Mouse (Mus musculus) G1E (cell line): Measurements from ENCODE around the gene Acox3. TPM values are rescaled to one million over a fixed set of nuclear protein-coding genes. Genes with fewer than 3 reads are reported as not detected.

ENCODE experiments used
- ATAC-seq: 2 replicates; pipeline ENCODE4 v1.8.0; 2016; ENCODE audit warnings: mild to moderate bottlenecking; ENCODE audit not compliant: insufficient number of reproducible peaks, poor library complexity, low FRiP score, severe bottlenecking; ENCODE audit errors: extremely low read depth
- DNase-seq: peaks from one replicate; pipeline ENCODE4 v3.0.0; 2012; ENCODE audit warnings: low spot score
- H3K27me3 ChIP-seq: 2 replicates; pipeline ENCODE4 v1.6.1; 2012; ENCODE audit warnings: mild to moderate bottlenecking, low read length, inconsistent platforms; ENCODE audit not compliant: insufficient read depth
- H3K36me3 ChIP-seq: replicated peaks from 2 replicates; pipeline ENCODE3; 2012; ENCODE audit warnings: mild to moderate bottlenecking, inconsistent platforms
- H3K4me1 ChIP-seq: 2 replicates; pipeline ENCODE4 v1.6.1; 2012; ENCODE audit warnings: low read depth, low read length, inconsistent platforms, mixed read lengths; ENCODE audit not compliant: insufficient read depth
- H3K4me3 ChIP-seq: 2 replicates; pipeline ENCODE4 v1.5.1; 2012; ENCODE audit warnings: low read depth, mild to moderate bottlenecking, inconsistent platforms, low read length, moderate library complexity, mixed read lengths
- H3K9me3 ChIP-seq: replicated peaks from 2 replicates; pipeline ENCODE4 v1.6.1; 2012; ENCODE audit warnings: inconsistent platforms
- CTCF ChIP-seq: IDR thresholded peaks from 2 replicates; pipeline ENCODE4 v1.5.1; 2012; ENCODE audit warnings: low read depth, low read length, inconsistent platforms, mixed read lengths
- GATA1 ChIP-seq: IDR thresholded peaks from 2 replicates; pipeline ENCODE4 v1.6.1; 2012; ENCODE audit warnings: borderline replicate concordance, low read length, inconsistent platforms, mixed read lengths
- GATA2 ChIP-seq: IDR thresholded peaks from 2 replicates; pipeline ENCODE4 v1.6.1; 2012; ENCODE audit warnings: low read depth, low read length, inconsistent platforms, borderline replicate concordance
- POLR2AphosphoS5 ChIP-seq: IDR thresholded peaks from 2 replicates; pipeline ENCODE4 v1.6.1; 2012; ENCODE audit warnings: low read depth, low read length, inconsistent platforms; ENCODE audit not compliant: insufficient replicate concordance
- TAL1 ChIP-seq: conservative IDR thresholded peaks from 2 replicates; pipeline ENCODE4 v1.6.1; 2012; ENCODE audit warnings: low read depth, low read length, inconsistent platforms, mixed read lengths
- polyA plus RNA-seq: library from polyadenylated mRNA; stranded (reverse); fragments of >175 nt; gene quantifications from 2 replicates; pipeline ENCODE4 v1.2.3, GENCODE M21; 2012
- total RNA-seq, 2 experiments: library from RNA; stranded (forward) in 1 of 2; stranded (reverse) in 1 of 2; fragments of 200-1000 nt in 1 of 2; fragments of >200 nt in 1 of 2; fragmentation: Nextera tagmentation in 1 of 2; gene quantifications; 2 replicates each; pipeline ENCODE4 v1.2.3; 2014 to 2017

Gene Acox3
- total and polyA plus RNA-seq, 3 experiments = 8.5 to 51.8 (median 41.2) TPM

GRCm38 (mm10) chr5:35559447-35559846, 23.4 kb upstream of the Acox3 start:
- Histone ChIP-seq H3K36me3 (peaks cover 95% of the 10 kb centered on the region), H3K9me3 (no peaks in the 10 kb centered on the region), H3K4me1 (peaks cover 94% of the 10 kb centered on the region), H3K4me3 (peak overlapping the region; percentile 7; the same call in 1 of the 2 replicates), H3K27me3 (no peaks in the 10 kb centered on the region)
- DNase-seq (peak; percentile 77), ATAC-seq (peak; percentile 72)
- peak; percentile 62 for TF ChIP-seq TAL1
- TF ChIP-seq GATA1 = no peak

DNA sequence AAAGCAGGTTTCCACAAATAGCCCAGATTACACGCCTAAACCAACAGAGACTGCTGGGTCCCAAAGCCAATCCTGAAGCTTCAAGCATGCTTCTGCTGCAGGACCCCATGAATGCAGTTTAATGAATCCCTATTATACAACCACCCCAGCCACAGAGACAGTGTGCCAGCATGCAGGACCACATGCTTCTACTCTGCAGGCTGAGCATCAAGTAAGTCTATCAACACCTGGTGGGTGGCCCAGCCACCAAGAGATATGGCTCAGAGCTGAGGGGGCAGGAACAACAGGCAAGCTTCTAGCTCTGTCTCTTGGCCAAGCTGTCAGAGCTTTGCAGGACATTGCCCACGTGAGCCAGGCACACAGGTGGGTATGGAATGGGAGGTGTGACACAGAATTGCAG, 20.2 kb upstream of the Acox3 start:
- no peak overlapping the region for H3K4me3 ChIP-seq
- no peaks in the 10 kb centered on the region for H3K9me3 ChIP-seq
- ATAC-seq = no peak
- no peaks in the 10 kb centered on the region for H3K27me3 ChIP-seq
- TF ChIP-seq CTCF (no peak), GATA1 (no peak)
- no peak for DNase-seq
- H3K36me3 ChIP-seq = peaks cover 96% of the 10 kb centered on the region
- peaks cover 66% of the 10 kb centered on the region for H3K4me1 ChIP-seq

DNA sequence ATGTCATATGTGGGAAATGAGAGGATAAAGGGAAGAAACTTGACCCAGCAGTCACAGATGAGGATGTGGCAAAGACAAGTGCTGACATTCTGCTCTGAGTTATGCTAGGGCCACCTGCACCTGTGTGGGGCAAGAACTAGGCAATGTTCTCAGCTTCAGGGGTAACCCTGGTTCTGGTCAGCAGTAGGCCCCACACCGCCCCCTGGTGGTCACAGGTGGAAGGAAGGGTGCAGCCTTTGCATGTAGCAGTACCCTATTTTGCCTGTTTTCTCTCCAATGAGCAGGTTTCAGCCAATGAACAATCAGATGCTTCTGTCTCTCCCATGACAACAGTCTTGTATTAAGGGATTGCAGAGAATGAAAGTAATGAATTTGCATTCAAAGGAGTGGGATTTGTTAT, 19.4 kb upstream of the Acox3 start:
- Histone ChIP-seq H3K9me3 (no peaks in the 10 kb centered on the region), H3K4me3 (no peak overlapping the region), H3K27me3 (no peaks in the 10 kb centered on the region), H3K4me1 (peaks cover 58% of the 10 kb centered on the region), H3K36me3 (peaks cover 96% of the 10 kb centered on the region)
- ATAC-seq (no peak), DNase-seq (peak; percentile 67)
- TF ChIP-seq TAL1 (no peak), CTCF (peak; percentile 99), GATA1 (no peak), GATA2 (no peak)

DNA sequence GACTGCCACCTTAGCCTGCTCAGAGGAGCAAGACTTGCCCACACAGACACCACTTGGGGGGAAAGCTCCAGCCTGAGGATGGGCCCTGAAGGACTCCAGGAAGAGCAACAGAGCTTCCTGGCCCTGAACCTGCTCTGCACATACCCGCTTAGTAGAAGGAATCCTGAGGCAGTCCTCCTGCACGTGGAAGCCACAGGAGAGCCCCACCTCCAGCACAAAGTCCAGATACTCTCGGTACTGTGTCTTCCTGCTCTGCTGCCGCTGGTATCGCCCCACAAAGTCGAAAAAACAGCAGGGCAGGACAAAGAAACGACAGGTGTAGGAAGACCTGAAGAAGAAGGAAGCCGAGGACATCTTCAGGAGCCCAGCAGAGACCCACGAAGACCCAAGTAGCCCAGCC, 17.6 kb upstream of the Acox3 start:
- no peak for DNase-seq

GRCm38 (mm10) chr5:35566632-35567031, 16.2 kb upstream of the Acox3 start:
- Histone ChIP-seq H3K9me3 (no peaks in the 10 kb centered on the region), H3K36me3 (peaks cover 99% of the 10 kb centered on the region), H3K4me3 (no peak overlapping the region), H3K4me1 (peaks cover 32% of the 10 kb centered on the region), H3K27me3 (no peaks in the 10 kb centered on the region)
- DNase-seq (no peak), ATAC-seq (no peak)
- TF ChIP-seq GATA2 (no peak), CTCF (no peak), POLR2AphosphoS5 (no peak), TAL1 (no peak), GATA1 (no peak)

More for the DNA sequence above, 17.6 kb upstream of the Acox3 start:
- no peak overlapping the region for H3K4me3 ChIP-seq
- ATAC-seq = no peak
- H3K27me3 ChIP-seq = no peaks in the 10 kb centered on the region
- TF ChIP-seq GATA1 (no peak), GATA2 (no peak), CTCF (no peak), TAL1 (no peak), POLR2AphosphoS5 (no peak)
- H3K4me1 ChIP-seq = peaks cover 40% of the 10 kb centered on the region
- H3K36me3 ChIP-seq = peaks cover 98% of the 10 kb centered on the region
- no peaks in the 10 kb centered on the region for H3K9me3 ChIP-seq

GRCm38 (mm10) chr5:35571546-35571945, 11.3 kb upstream of the Acox3 start:
- H3K4me1 ChIP-seq = peaks cover 25% of the 10 kb centered on the region
- H3K4me3 ChIP-seq = no peak overlapping the region
- DNase-seq = no peak
- H3K36me3 ChIP-seq = peaks cover 75% of the 10 kb centered on the region
- ATAC-seq = no peak
- H3K9me3 ChIP-seq = no peaks in the 10 kb centered on the region
- no peak for TF ChIP-seq CTCF
- TF ChIP-seq GATA1 = no peak
- no peak for TF ChIP-seq TAL1
- H3K27me3 ChIP-seq = no peaks in the 10 kb centered on the region

GRCm38 (mm10) chr5:35574653-35575599, 7.9 kb upstream of the Acox3 start, which contains the start of gene Trmt44:
Gene Trmt44, minus strand, starts transcription at chr5:35575070.
- ATAC-seq = peak; percentile 89
- Histone ChIP-seq H3K36me3 (peaks cover 43% of the 10 kb centered on the region), H3K4me3 (peak within 1 kb of the TSS; percentile 97), H3K27me3 (no peaks in the 10 kb centered on the region), H3K4me1 (peaks cover 33% of the 10 kb centered on the region), H3K9me3 (no peaks in the 10 kb centered on the region)
- DNase-seq = peak; percentile 96
- no peak for TF ChIP-seq CTCF
- TF ChIP-seq GATA2 = no peak
- no peak for TF ChIP-seq POLR2AphosphoS5
- TF ChIP-seq GATA1 = no peak
- TF ChIP-seq TAL1 = no peak
